Mouse (Mus musculus) neural tube, embryonic 12.5 days (tissue): ENCODE measurements around the gene Zfp319. TPM values are rescaled to one million over a fixed set of nuclear protein-coding genes. Genes with fewer than 3 reads are reported as not detected.

Experiments used
- ATAC-seq: fragments of 200-750 bp; cut with Nextera tagmentation; 2 replicates; pipeline ENCODE4 v1.8.0; 2017; ENCODE audit warnings: low read depth, mild to moderate bottlenecking, moderate TSS enrichment, moderate library complexity; ENCODE audit not compliant: low FRiP score
- H3K27ac ChIP-seq: fragments of 300-500 bp; sonication (generic); 2 replicates; pipeline ENCODE4 v1.5.1; 2016
- H3K27me3 ChIP-seq: fragments of 300-500 bp; sonication (generic); replicated peaks from 2 replicates; pipeline ENCODE4 v1.6.1; 2016; ENCODE audit warnings: mild to moderate bottlenecking
- H3K36me3 ChIP-seq: fragments of 300-500 bp; sonication (generic); 2 replicates; pipeline ENCODE4 v1.6.1; 2016; ENCODE audit warnings: mild to moderate bottlenecking
- H3K4me1 ChIP-seq: fragments of 300-500 bp; sonication (generic); 2 replicates; pipeline ENCODE4 v1.6.1; 2016
- H3K4me2 ChIP-seq: fragments of 300-500 bp; sonication (generic); replicated peaks from 2 replicates; pipeline ENCODE4 v1.6.1; 2016; ENCODE audit warnings: mild to moderate bottlenecking
- H3K4me3 ChIP-seq: fragments of 300-500 bp; sonication (generic); 2 replicates; pipeline ENCODE4 v1.5.1; 2016
- H3K9ac ChIP-seq: fragments of 300-500 bp; sonication (generic); 2 replicates; pipeline ENCODE4 v1.6.1; 2016; ENCODE audit warnings: mild to moderate bottlenecking
- H3K9me3 ChIP-seq: fragments of 300-500 bp; sonication (generic); 2 replicates; pipeline ENCODE4 v1.6.1; 2016; ENCODE audit warnings: mild to moderate bottlenecking
- WGBS: fragments of 180-500 bp; shearing (Covaris S2); methylation state at CpG from one replicate; pipeline ENCODE4 v1.1.7; 2016; 5-methylcytosine and 5-hydroxymethylcytosine counted together
- polyA plus RNA-seq: library from polyadenylated mRNA; unstranded; fragments of >200 nt; fragmentation: Nextera tagmentation; extraction: Ambion mirVana; gene quantifications from 2 replicates; pipeline ENCODE4 v1.2.1, GENCODE M21; 2016

Gene Zfp319
- polyA plus RNA-seq, 1 experiment from 2014 or later, result 20.5 TPM

GRCm38 (mm10) chr8:95323201-95323600, 8.5 kb downstream of the Zfp319 start:
- no peak overlapping the region for H3K4me3 ChIP-seq
- peaks cover 26% of the 10 kb centered on the region; the same call in 1 of the 2 replicates for H3K4me1 ChIP-seq
- peaks cover 40% of the 10 kb centered on the region for H3K36me3 ChIP-seq
- no peak for ATAC-seq
- no peak overlapping the region for H3K4me2 ChIP-seq
- no peak overlapping the region for H3K9ac ChIP-seq
- H3K9me3 ChIP-seq, result no peaks in the 10 kb centered on the region
- peaks cover 8% of the 10 kb centered on the region; the same call in 1 of the 2 replicates for H3K27me3 ChIP-seq
- H3K27ac ChIP-seq, result no peak overlapping the region
- WGBS, result 84% methylated on average over 3 of the region's 3 CpGs

GRCm38 (mm10) chr8:95320224-95321139, 11.3 kb downstream of the Zfp319 start:
- Histone ChIP-seq H3K4me1 (peaks cover 10% of the 10 kb centered on the region; the same call in 1 of the 2 replicates), H3K36me3 (peaks cover 13% of the 10 kb centered on the region), H3K9me3 (no peaks in the 10 kb centered on the region), H3K4me3 (peak overlapping the region; percentile 36), H3K9ac (peak overlapping the region; percentile 51), H3K4me2 (peak overlapping the region; percentile 72), H3K27me3 (peaks cover 8% of the 10 kb centered on the region; the same call in 1 of the 2 replicates), H3K27ac (no peak overlapping the region)
- WGBS, result 2% methylated on average over 41 of the region's 41 CpGs
- ATAC-seq, result peak; percentile 66

- no peak overlapping the region for H3K9ac ChIP-seq
- ATAC-seq, result no peak
- no peak overlapping the region for H3K4me3 ChIP-seq
- no peaks in the 10 kb centered on the region for H3K9me3 ChIP-seq
- H3K4me1 ChIP-seq, result peaks cover 15% of the 10 kb centered on the region
- H3K4me2 ChIP-seq, result no peak overlapping the region
- no peak overlapping the region for H3K27ac ChIP-seq
- H3K27me3 ChIP-seq, result peaks cover 4% of the 10 kb centered on the region; the same call in 1 of the 2 replicates
- 97% methylated on average over 1 of the region's 1 CpGs for WGBS
- H3K36me3 ChIP-seq, result no peaks in the 10 kb centered on the region
Measured at GRCm38 (mm10) chr8:95315350-95315749, 16.4 kb downstream of the Zfp319 start.

- no peak overlapping the region for H3K27ac ChIP-seq
- H3K36me3 ChIP-seq, result no peaks in the 10 kb centered on the region
- H3K27me3 ChIP-seq, result 0 out of 2 replicates have a peak, but pooled peaks cover 4% of the 10 kb centered on the region
- H3K9me3 ChIP-seq, result no peaks in the 10 kb centered on the region
- H3K4me3 ChIP-seq, result no peak overlapping the region
- no peak overlapping the region for H3K4me2 ChIP-seq
- ATAC-seq, result no peak
- H3K4me1 ChIP-seq, result peaks cover 12% of the 10 kb centered on the region
- no peak overlapping the region for H3K9ac ChIP-seq
- WGBS, result 91% methylated on average over 2 of the region's 2 CpGs
Measured at GRCm38 (mm10) chr8:95314707-95315106, 17.0 kb downstream of the Zfp319 start.

DNA sequence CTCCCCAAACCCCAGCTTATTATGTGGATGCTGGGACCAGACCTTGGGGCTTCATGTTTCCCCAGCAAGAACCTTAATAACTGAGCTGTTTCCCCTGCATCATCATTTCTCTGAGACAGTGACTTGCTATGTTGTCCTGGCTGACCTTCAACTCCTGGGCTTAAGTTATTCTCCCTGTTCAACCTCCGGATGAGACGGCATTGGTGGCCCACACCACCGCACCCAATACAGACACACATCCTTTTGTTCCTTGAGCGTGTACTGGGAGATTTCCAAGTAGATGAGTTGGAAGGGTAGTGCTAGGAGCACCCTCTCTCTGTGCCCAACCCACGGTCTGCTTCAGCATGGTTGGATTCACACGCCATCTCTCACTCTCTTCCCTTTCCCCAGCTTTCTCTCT, 17.9 kb downstream of the Zfp319 start:
- Histone ChIP-seq H3K4me2 (no peak overlapping the region), H3K9ac (no peak overlapping the region), H3K9me3 (no peaks in the 10 kb centered on the region), H3K36me3 (no peaks in the 10 kb centered on the region), H3K27me3 (no peaks in the 10 kb centered on the region), H3K4me1 (peaks cover 12% of the 10 kb centered on the region), H3K4me3 (no peak overlapping the region), H3K27ac (no peak overlapping the region)
- WGBS, result 87% methylated on average over 6 of the region's 6 CpGs
- no peak for ATAC-seq

DNA sequence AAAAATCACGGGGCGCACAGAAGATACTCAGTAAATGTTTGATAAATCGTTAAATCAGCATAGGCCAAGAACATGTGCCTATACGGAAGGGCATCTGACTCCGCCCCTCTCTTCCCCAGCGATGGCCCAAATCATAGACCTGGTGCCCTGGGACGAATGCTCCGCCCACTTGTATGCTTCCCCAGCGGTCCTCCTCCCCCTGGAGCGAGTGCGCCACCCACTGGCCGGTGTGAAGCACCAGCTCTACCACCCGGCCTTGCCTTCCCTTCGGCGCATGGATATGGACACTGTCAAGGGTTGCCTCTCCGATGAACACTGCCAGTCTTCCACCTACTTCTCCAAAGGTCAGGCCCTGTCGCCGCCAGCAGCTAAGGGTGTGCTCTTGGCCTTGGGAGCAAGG, 18.9 kb downstream of the Zfp319 start:
- H3K9ac ChIP-seq, result no peak overlapping the region

GRCm38 (mm10) chr8:95310342-95310970, 21.3 kb downstream of the Zfp319 start, which contains the start of gene Tepp:
Gene Tepp, plus strand, starts transcription at chr8:95310566.
- Histone ChIP-seq H3K36me3 (no peaks in the 10 kb centered on the region), H3K27ac (no peak within 1 kb of the TSS), H3K4me1 (peaks cover 12% of the 10 kb centered on the region), H3K9me3 (no peaks in the 10 kb centered on the region), H3K27me3 (no peaks in the 10 kb centered on the region), H3K9ac (no peak within 1 kb of the TSS), H3K4me3 (no peak within 1 kb of the TSS), H3K4me2 (no peak within 1 kb of the TSS)
- WGBS, result 35% methylated on average over 6 of the region's 6 CpGs
- no peak for ATAC-seq

More for the DNA sequence above, 18.9 kb downstream of the Zfp319 start:
- 69% methylated on average over 18 of the region's 18 CpGs for WGBS
- ATAC-seq, result no peak
- no peak overlapping the region for H3K4me2 ChIP-seq
- no peaks in the 10 kb centered on the region for H3K36me3 ChIP-seq
- H3K4me1 ChIP-seq, result peaks cover 12% of the 10 kb centered on the region
- no peaks in the 10 kb centered on the region for H3K9me3 ChIP-seq
- no peak overlapping the region for H3K4me3 ChIP-seq
- no peaks in the 10 kb centered on the region for H3K27me3 ChIP-seq
- H3K27ac ChIP-seq, result no peak overlapping the region

GRCm38 (mm10) chr8:95306431-95306830, 25.3 kb downstream of the Zfp319 start, which contains the start of gene Cngb1:
Gene Cngb1, minus strand, starts transcription at chr8:95306585.
- H3K36me3 ChIP-seq, result no peaks in the 10 kb centered on the region
- H3K9me3 ChIP-seq, result no peaks in the 10 kb centered on the region
- H3K4me2 ChIP-seq, result no peak within 1 kb of the TSS
- no peak within 1 kb of the TSS for H3K4me3 ChIP-seq
- H3K27me3 ChIP-seq, result no peaks in the 10 kb centered on the region
- H3K9ac ChIP-seq, result no peak within 1 kb of the TSS
- peaks cover 12% of the 10 kb centered on the region for H3K4me1 ChIP-seq
- H3K27ac ChIP-seq, result no peak within 1 kb of the TSS
- 56% methylated on average over 6 of the region's 6 CpGs for WGBS
- ATAC-seq, result no peak

- Histone ChIP-seq H3K4me3 (no peak overlapping the region), H3K4me1 (0 out of 2 replicates have a peak, but pooled peaks cover 3% of the 10 kb centered on the region), H3K4me2 (no peak overlapping the region), H3K9ac (no peak overlapping the region), H3K36me3 (no peaks in the 10 kb centered on the region), H3K27ac (no peak overlapping the region), H3K9me3 (no peaks in the 10 kb centered on the region), H3K27me3 (no peaks in the 10 kb centered on the region)
- 79% methylated on average over 4 of the region's 4 CpGs for WGBS
- ATAC-seq, result no peak
Measured at GRCm38 (mm10) chr8:95305526-95305925, 26.2 kb downstream of the Zfp319 start.

GRCm38 (mm10) chr8:95302410-95302809, 29.3 kb downstream of the Zfp319 start:
- no peak for ATAC-seq
- H3K36me3 ChIP-seq, result no peaks in the 10 kb centered on the region
- H3K9ac ChIP-seq, result no peak overlapping the region
- H3K4me2 ChIP-seq, result no peak overlapping the region
- H3K27me3 ChIP-seq, result no peaks in the 10 kb centered on the region
- H3K4me1 ChIP-seq, result no peaks in the 10 kb centered on the region
- no peak overlapping the region for H3K27ac ChIP-seq
- WGBS, result 23% methylated on average over 5 of the region's 5 CpGs
- H3K9me3 ChIP-seq, result no peaks in the 10 kb centered on the region
- no peak overlapping the region for H3K4me3 ChIP-seq

DNA sequence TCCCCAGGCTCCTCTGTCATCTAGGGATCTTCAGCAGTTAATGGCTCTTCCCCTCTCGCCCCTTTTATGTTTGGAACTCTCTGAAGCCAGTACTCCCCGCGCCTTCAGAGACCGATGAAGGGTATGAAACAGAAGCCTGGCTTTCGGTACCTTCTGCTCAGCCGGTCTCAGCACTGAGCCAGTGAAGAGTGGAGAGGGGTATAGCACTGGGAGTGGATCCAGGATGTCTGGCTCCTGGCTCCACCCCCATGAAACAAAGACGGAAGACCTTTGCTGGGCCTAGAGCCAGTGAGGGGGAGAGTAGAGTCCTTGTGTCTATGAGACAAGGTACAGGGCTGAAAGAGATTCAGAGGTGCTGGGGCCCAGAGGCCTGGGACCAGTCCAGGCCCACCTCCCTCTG, 37.9 kb downstream of the Zfp319 start:
- no peak for ATAC-seq
- no peak overlapping the region for H3K4me3 ChIP-seq
- no peak overlapping the region for H3K27ac ChIP-seq
- no peaks in the 10 kb centered on the region for H3K36me3 ChIP-seq
- 81% methylated on average over 7 of the region's 7 CpGs for WGBS
- no peak overlapping the region for H3K4me2 ChIP-seq
- no peak overlapping the region for H3K9ac ChIP-seq
- no peaks in the 10 kb centered on the region for H3K27me3 ChIP-seq
- no peaks in the 10 kb centered on the region for H3K9me3 ChIP-seq
- H3K4me1 ChIP-seq, result no peaks in the 10 kb centered on the region

- WGBS, result 77% methylated on average over 11 of the region's 11 CpGs
- Histone ChIP-seq H3K4me2 (no peak overlapping the region), H3K4me1 (no peaks in the 10 kb centered on the region), H3K36me3 (no peaks in the 10 kb centered on the region), H3K9me3 (no peaks in the 10 kb centered on the region), H3K27me3 (no peaks in the 10 kb centered on the region), H3K9ac (no peak overlapping the region), H3K27ac (no peak overlapping the region), H3K4me3 (no peak overlapping the region)
- ATAC-seq, result no peak
Measured at GRCm38 (mm10) chr8:95293172-95293571, 38.6 kb downstream of the Zfp319 start.
